Mouse (Mus musculus) midbrain, postnatal 0 days (tissue): ENCODE results near the gene Zfp637. TPM values are rescaled to one million over a fixed set of nuclear protein-coding genes. Genes with fewer than 3 reads are reported as not detected.
A peak's percentile ranks its signal among the peaks of the same experiment; 100 is the strongest.
"Not testable (repeated sequence)": the region's sequence is repeated elsewhere in the genome, so short reads cannot be mapped to it uniquely, and the experiment has no call there.

Experiments used
- ATAC-seq: fragments of 200-750 bp; cut with Nextera tagmentation; 2 replicates; pipeline ENCODE4 v1.8.0; 2017; ENCODE audit warnings: moderate number of reproducible peaks, mild to moderate bottlenecking, moderate TSS enrichment, moderate library complexity; ENCODE audit not compliant: low FRiP score
- DNase-seq: peaks from one replicate; pipeline ENCODE4 v3.0.0-alpha.2; 2015; ENCODE audit warnings: low spot score
- H3K27ac ChIP-seq: fragments of 300-500 bp; sonication (generic); 2 replicates; pipeline ENCODE4 v1.5.1; 2014; ENCODE audit warnings: low read depth, mild to moderate bottlenecking, low read length, mixed read lengths
- H3K27me3 ChIP-seq: fragments of 300-500 bp; sonication (generic); 2 replicates; pipeline ENCODE4 v1.6.1; 2014; ENCODE audit warnings: low read length, control low read depth, mixed read lengths; ENCODE audit not compliant: insufficient read depth
- H3K36me3 ChIP-seq: fragments of 300-500 bp; sonication (generic); 2 replicates; pipeline ENCODE4 v1.6.1; 2014; ENCODE audit warnings: low read length, control low read depth, mixed read lengths; ENCODE audit not compliant: insufficient read depth
- H3K4me1 ChIP-seq: fragments of 300-500 bp; sonication (generic); 2 replicates; pipeline ENCODE4 v1.6.1; 2014; ENCODE audit warnings: mild to moderate bottlenecking, control low read depth, antibody characterized with exemption, low read length, mixed read lengths; ENCODE audit not compliant: insufficient read depth
- H3K4me2 ChIP-seq: fragments of 300-500 bp; sonication (generic); 2 replicates; pipeline ENCODE4 v1.6.1; 2014; ENCODE audit warnings: low read depth, mild to moderate bottlenecking, low read length, mixed read lengths; ENCODE audit not compliant: poor library complexity, severe bottlenecking
- H3K4me3 ChIP-seq: fragments of 300-500 bp; sonication (generic); 2 replicates; pipeline ENCODE4 v1.5.1; 2014; ENCODE audit warnings: low read depth, mild to moderate bottlenecking, low read length, moderate library complexity
- H3K9ac ChIP-seq: fragments of 300-500 bp; sonication (generic); replicated peaks from 2 replicates; pipeline ENCODE4 v1.6.1; 2014; ENCODE audit warnings: mild to moderate bottlenecking, low read length, moderate library complexity, mixed read lengths; ENCODE audit not compliant: poor library complexity, severe bottlenecking
- H3K9me3 ChIP-seq: fragments of 300-500 bp; sonication (generic); 2 replicates; pipeline ENCODE4 v1.6.1; 2016; ENCODE audit warnings: low read length, control low read depth
- CTCF ChIP-seq: IDR thresholded peaks from 2 replicates; pipeline ENCODE4 v1.5.1; 2016; ENCODE audit warnings: antibody characterized with exemption, mild to moderate bottlenecking
- WGBS: fragments of 180-500 bp; shearing (Covaris S2); extraction: QIAGEN DNeasy Blood & Tissue Kit; methylation state at CpG from one replicate; pipeline ENCODE4 v1.1.7; 2014; 5-methylcytosine and 5-hydroxymethylcytosine counted together
- polyA plus RNA-seq: library from polyadenylated mRNA; unstranded; fragments of >200 nt; fragmentation: Nextera tagmentation; extraction: Ambion mirVana; gene quantifications from 2 replicates; pipeline ENCODE4 v1.2.1, GENCODE M21; 2015
- total RNA-seq: library from RNA; depleted of rRNA; stranded (reverse); fragments of >200 nt; gene quantifications from 2 replicates; pipeline ENCODE4 v1.2.3, GENCODE M21; 2014

Gene Zfp637
- total and polyA plus RNA-seq, 2 experiments from 2014 or later, result 75.0 to 109 TPM

DNA sequence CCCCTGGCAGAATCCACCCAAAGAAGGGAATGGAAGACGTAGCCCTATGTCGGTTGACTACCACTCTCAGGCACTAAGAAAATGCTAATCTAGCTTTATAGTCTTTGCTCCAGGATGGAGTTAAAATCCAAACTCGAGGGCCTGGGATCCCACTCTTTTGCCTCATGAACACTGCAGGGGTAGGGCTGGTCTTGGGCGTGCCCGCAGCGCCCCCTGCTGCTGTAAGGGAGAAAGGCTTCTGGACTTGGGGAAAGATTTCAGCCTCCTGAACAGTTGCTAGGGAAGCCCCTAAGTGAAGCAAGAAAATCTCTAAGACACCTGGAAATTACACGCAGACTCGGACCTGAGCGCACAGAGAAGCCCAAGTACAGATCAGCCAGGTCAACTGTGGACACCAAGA, 12.7 kb upstream of the Zfp637 start:
- ATAC-seq (0 out of 2 replicates have a peak, but pooled peaks have one; percentile 34), DNase-seq (peak; percentile 75)
- TF ChIP-seq CTCF, result peak; percentile 85
- Histone ChIP-seq H3K4me1 (no peaks in the 10 kb centered on the region), H3K4me3 (no peak overlapping the region), H3K27ac (no peak overlapping the region), H3K36me3 (no peaks in the 10 kb centered on the region), H3K4me2 (no peak overlapping the region), H3K9ac (no peak overlapping the region), H3K27me3 (peaks cover 23% of the 10 kb centered on the region), H3K9me3 (no peaks in the 10 kb centered on the region)
- 15% methylated on average over 9 of the region's 9 CpGs for WGBS

DNA sequence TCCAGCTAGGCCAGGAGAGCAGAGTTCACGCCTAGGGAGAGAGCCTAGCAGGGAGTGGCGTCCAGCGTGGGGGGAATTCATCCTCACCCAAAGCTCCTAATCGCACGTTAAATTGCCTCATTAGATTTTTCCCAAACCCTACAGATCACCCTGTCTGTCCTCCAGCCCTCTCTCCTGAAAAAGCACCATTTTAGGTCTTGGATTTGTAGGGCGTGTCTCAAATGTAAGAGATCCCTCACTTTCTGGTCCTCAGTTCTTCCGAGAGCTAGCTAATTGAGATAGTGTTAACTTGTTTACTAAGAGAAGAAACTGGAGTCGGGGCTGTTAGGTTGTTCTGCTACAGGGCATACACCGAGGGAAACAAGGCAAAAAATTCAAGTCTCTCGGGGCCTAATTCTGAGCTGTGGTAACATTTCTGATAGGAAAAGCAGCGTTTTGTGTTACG, 553 bp downstream of the Zfp637 start:
- H3K4me3 ChIP-seq, result peak overlapping the region; percentile 89
- H3K9ac ChIP-seq, result peak overlapping the region; percentile 98
- H3K4me1 ChIP-seq, result 0 out of 2 replicates have a peak, but pooled peaks cover 4% of the 10 kb centered on the region
- peak overlapping the region; percentile 93 for H3K27ac ChIP-seq
- no peak; the same call in none of the 2 replicates for ATAC-seq
- peak overlapping the region; percentile 67 for H3K4me2 ChIP-seq
- no peak for TF ChIP-seq CTCF
- no peaks in the 10 kb centered on the region for H3K9me3 ChIP-seq
- no peaks in the 10 kb centered on the region for H3K27me3 ChIP-seq
- 12% methylated on average over 12 of the region's 12 CpGs for WGBS
- peaks cover 20% of the 10 kb centered on the region for H3K36me3 ChIP-seq
- peak; percentile 32 for DNase-seq

DNA sequence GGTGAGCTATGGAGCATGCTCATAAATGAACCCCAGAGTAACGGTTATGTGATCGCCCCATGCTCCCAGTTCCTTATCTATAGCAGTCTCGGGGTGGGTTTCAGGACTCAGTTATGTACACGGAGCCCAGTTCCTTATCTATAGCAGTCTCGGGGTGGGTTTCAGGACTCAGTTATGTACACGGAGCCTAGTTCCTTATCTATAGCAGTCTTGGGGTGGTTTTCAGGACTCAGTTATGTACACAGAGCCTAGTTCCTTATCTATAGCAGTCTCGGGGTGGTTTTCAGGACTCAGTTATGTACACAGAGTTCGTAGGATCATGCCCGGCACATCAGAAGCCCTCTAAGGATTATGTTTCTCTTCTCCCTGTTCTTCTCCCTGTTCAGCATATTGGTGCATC, 3.6 kb downstream of the Zfp637 start:
- Histone ChIP-seq H3K36me3 (peaks cover 35% of the 10 kb centered on the region), H3K4me1 (0 out of 2 replicates have a peak, but pooled peaks cover 4% of the 10 kb centered on the region), H3K27me3 (no peaks in the 10 kb centered on the region), H3K9me3 (no peaks in the 10 kb centered on the region), H3K4me3 (no peak overlapping the region), H3K4me2 (no peak overlapping the region), H3K27ac (no peak overlapping the region), H3K9ac (no peak overlapping the region)
- 97% methylated on average over 9 of the region's 9 CpGs for WGBS
- no peak for TF ChIP-seq CTCF
- DNase-seq (no peak), ATAC-seq (no peak)

DNA sequence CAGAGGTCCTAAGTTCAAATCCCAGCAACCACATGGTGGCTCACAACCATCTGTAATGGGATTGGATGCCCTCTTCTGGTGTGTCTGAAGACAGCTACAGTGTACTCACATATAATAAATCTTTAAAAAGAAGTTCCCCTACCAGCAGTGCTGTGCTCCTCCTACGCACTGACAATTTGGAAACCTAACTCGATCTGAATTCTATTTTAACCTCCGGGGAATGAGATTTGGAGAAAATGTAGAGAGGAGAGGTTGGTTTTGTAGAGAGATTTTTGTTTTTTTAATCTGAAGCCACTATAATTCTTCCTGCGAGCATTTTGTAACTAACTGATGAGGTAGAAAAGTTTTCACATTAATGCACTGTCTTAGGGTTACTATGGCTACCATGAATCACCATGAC, 5.7 kb downstream of the Zfp637 start:
- not testable (repeated sequence) for H3K4me3 ChIP-seq, H3K9ac ChIP-seq, H3K4me1 ChIP-seq, H3K9me3 ChIP-seq, DNase-seq, ATAC-seq, H3K27me3 ChIP-seq, H3K4me2 ChIP-seq, H3K27ac ChIP-seq
- H3K36me3 ChIP-seq, result peaks cover 35% of the 10 kb centered on the region
- WGBS, result 84% methylated on average over 4 of the region's 4 CpGs

DNA sequence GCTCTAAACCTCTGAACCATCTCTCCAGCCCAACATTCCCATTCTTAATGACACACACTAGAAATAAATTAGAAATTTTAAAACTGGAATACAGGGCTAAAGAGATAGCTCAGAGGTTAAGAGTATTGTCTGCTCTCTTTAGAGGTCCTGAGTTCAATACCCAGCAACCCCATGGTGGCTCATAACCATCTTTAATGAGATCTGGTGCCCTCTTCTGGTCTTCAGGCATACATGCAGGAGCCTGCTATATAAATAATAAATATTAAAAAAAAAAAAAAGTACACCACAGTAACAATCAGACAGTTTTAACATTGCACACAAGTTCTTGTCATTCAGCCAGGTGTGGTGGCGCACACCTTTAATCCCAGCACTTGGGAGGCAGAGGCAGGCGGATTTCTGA, 6.8 kb downstream of the Zfp637 start:
- 97% methylated on average over 2 of the region's 2 CpGs for WGBS
- no peak; the same call in none of the 2 replicates for TF ChIP-seq CTCF
- no peaks in the 10 kb centered on the region for H3K4me1 ChIP-seq
- no peak overlapping the region for H3K27ac ChIP-seq
- H3K9me3 ChIP-seq, result no peaks in the 10 kb centered on the region
- peaks cover 35% of the 10 kb centered on the region for H3K36me3 ChIP-seq
- no peaks in the 10 kb centered on the region for H3K27me3 ChIP-seq
- H3K9ac ChIP-seq, result no peak overlapping the region
- no peak for ATAC-seq
- no peak overlapping the region for H3K4me2 ChIP-seq
- no peak for DNase-seq
- no peak overlapping the region for H3K4me3 ChIP-seq

DNA sequence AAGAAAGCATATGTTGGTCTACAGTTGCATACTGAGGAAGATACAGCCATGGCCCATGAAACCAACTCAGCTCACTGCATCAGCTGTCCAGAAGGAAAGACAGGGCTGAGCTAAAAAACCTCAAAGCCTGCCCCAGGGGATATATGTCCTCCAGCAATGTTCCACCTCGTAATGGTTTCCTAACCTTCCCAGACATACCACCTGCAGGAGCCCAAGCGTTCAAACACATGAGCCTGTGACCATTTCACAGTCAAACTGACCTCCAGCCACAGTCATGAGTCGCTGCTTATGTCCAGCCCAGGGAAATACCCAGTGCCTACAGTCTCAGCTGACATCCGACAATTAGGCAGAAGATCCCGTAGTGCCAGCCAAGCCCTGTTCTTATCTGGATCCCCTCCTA, 7.6 kb downstream of the Zfp637 start:
- Histone ChIP-seq H3K4me3 (no peak overlapping the region), H3K9ac (no peak overlapping the region), H3K4me2 (no peak overlapping the region), H3K4me1 (no peaks in the 10 kb centered on the region), H3K27me3 (no peaks in the 10 kb centered on the region), H3K36me3 (peaks cover 35% of the 10 kb centered on the region), H3K27ac (no peak overlapping the region), H3K9me3 (no peaks in the 10 kb centered on the region)
- 93% methylated on average over 5 of the region's 5 CpGs for WGBS
- ATAC-seq (no peak), DNase-seq (no peak)
- TF ChIP-seq CTCF, result no peak
